Mouse (Mus musculus) embryonic fibroblast, embryonic 13.5 days (primary cell): Measurements from ENCODE around the gene Rasal1.

Source experiments
- CTCF ChIP-seq: IDR thresholded peaks from 2 replicates; pipeline ENCODE4 v1.5.1; 2011; ENCODE audit warnings: mild to moderate bottlenecking, control low read depth, low read length, moderate library complexity, borderline replicate concordance; ENCODE audit not compliant: insufficient read depth
- POLR2A ChIP-seq: IDR thresholded peaks from 2 replicates; pipeline ENCODE4 v1.6.1; 2011; ENCODE audit warnings: low read depth, mild to moderate bottlenecking, control low read depth, low read length, moderate library complexity

DNA sequence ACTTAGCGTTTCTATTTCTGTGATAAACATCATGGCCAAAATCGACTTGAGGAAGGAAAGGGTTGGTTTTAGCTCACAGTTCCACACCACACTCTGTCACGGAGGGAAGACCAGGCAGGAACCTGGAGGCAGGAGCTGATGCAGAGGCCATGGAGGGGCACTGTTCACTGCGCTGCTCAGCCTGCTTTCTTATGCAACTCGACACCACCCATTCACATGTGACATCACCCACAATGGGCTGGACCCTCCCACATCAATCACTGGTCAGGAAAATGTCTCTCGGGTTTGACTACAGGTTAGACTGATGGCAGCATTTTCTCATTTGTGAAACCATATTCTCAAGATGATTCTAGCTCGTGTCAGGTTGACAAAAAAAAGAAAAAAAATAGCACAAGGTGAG, 72.4 kb downstream of the Rasal1 start:
- TF ChIP-seq CTCF (no peak), POLR2A (no peak)
